Mouse (Mus musculus) bone marrow, adult 2 months (tissue): Measurements from ENCODE around the gene Aggf1.

Source experiments
- CTCF ChIP-seq: fragments of 200-500 bp; IDR thresholded peaks from 2 replicates; pipeline ENCODE4 v1.5.1; 2011; ENCODE audit warnings: low read length, control low read depth; ENCODE audit not compliant: control insufficient read depth, insufficient read depth
- POLR2A ChIP-seq: fragments of 200-500 bp; IDR thresholded peaks from 2 replicates; pipeline ENCODE4 v1.6.1; 2011; ENCODE audit warnings: low read depth, mild to moderate bottlenecking, control low read depth, low read length, borderline replicate concordance; ENCODE audit not compliant: control insufficient read depth

- TF ChIP-seq CTCF (no peak), POLR2A (no peak)
Observed at GRCm38 (mm10) chr13:95419204-95419749, 44.1 kb upstream of the Aggf1 start.
